Comparison of ENCODE assay signal across 23 mouse cellular contexts in genomic region chr4:75965810-75966209, GRCm38 (mm10).
DNase-seq lines count a peak whose midpoint lies in the region; ATAC-seq and TF ChIP-seq lines count a peak whose summit lies in the region.
"Had no signal": no experiment of that assay in that cellular context is flagged by ENCODE, and none has a peak within 500 bp of the region (broad histone marks: within the 10 kb centered on the region; RNA-seq: fewer than 3 reads in every experiment).

No protein-coding gene starts in this region.

- 0 out of 2 replicates have a peak, but pooled peaks cover 3% of the 10 kb centered on the region for H3K36me3 ChIP-seq in embryonic facial prominence, embryonic 14.5 days (ENCODE audit: control insufficient read depth, insufficient read depth, low read length)
- no peaks in the 10 kb centered on the region for H3K36me3 ChIP-seq in embryonic facial prominence, embryonic 10.5 days (replicated peaks)
- H3K36me3 ChIP-seq in lung, embryonic 15.5 days, result no peaks in the 10 kb centered on the region
- no peaks in the 10 kb centered on the region for H3K36me3 ChIP-seq in midbrain, embryonic 10.5 days
- H3K36me3 ChIP-seq: embryonic facial prominence, embryonic 12.5 days; forebrain, embryonic 12.5 days; forebrain, embryonic 15.5 days; heart, embryonic 12.5 days; heart, embryonic 15.5 days had no signal

- ATAC-seq in embryonic facial prominence, embryonic 14.5 days (ENCODE audit: low read depth), result 0 out of 2 replicates have a peak, but pooled peaks have one; percentile 30
- ATAC-seq in lung, embryonic 15.5 days (ENCODE audit: borderline replicate concordance, extremely low read depth, low FRiP score, low TSS enrichment), result peak; percentile 28; the same call in 1 of the 2 replicates
- ATAC-seq: activated CD4-positive, CD25-positive, alpha-beta regulatory T cell, adult 4 months; hindbrain, postnatal 0 days had no signal

- no peaks in the 10 kb centered on the region for H3K9me3 ChIP-seq in embryonic facial prominence, embryonic 14.5 days (ENCODE audit: control insufficient read depth, low read length)
- H3K9me3 ChIP-seq in embryonic facial prominence, embryonic 10.5 days, result no peaks in the 10 kb centered on the region
- no peaks in the 10 kb centered on the region for H3K9me3 ChIP-seq in lung, embryonic 15.5 days
- no peaks in the 10 kb centered on the region for H3K9me3 ChIP-seq in midbrain, embryonic 10.5 days (replicated peaks)
- H3K9me3 ChIP-seq: embryonic facial prominence, embryonic 12.5 days; forebrain, embryonic 12.5 days; forebrain, embryonic 15.5 days; heart, embryonic 12.5 days; heart, embryonic 15.5 days had no signal

- no peak for TF ChIP-seq POLR2A in lung, adult 2 months (IDR thresholded peaks at IDR 0.05; ENCODE audit: borderline replicate concordance, extremely low read depth, low read depth, low read length)

- no peaks in the 10 kb centered on the region for H3K27me3 ChIP-seq in embryonic facial prominence, embryonic 14.5 days (replicated peaks; ENCODE audit: control insufficient read depth, insufficient read depth, low read length)
- no peaks in the 10 kb centered on the region for H3K27me3 ChIP-seq in embryonic facial prominence, embryonic 10.5 days (replicated peaks; ENCODE audit: low read depth, poor library complexity, severe bottlenecking)
- no peaks in the 10 kb centered on the region for H3K27me3 ChIP-seq in lung, embryonic 15.5 days
- no peaks in the 10 kb centered on the region for H3K27me3 ChIP-seq in midbrain, embryonic 10.5 days (ENCODE audit: low read depth, poor library complexity, severe bottlenecking)
- H3K27me3 ChIP-seq: embryonic facial prominence, embryonic 12.5 days; forebrain, embryonic 12.5 days; forebrain, embryonic 15.5 days; heart, embryonic 12.5 days; heart, embryonic 15.5 days had no signal

- no peak overlapping the region for H3K4me2 ChIP-seq in embryonic facial prominence, embryonic 14.5 days (ENCODE audit: low read depth, low read length)
- H3K4me2 ChIP-seq in lung, embryonic 15.5 days, result no peak overlapping the region
- H3K4me2 ChIP-seq: embryonic facial prominence, embryonic 12.5 days; forebrain, embryonic 12.5 days; forebrain, embryonic 15.5 days; heart, embryonic 12.5 days; heart, embryonic 15.5 days; hindbrain, embryonic 14.5 days had no signal

- DNase-seq in embryonic facial prominence, embryonic 14.5 days (ENCODE audit: low spot score), result peak; percentile 40
- no peak for DNase-seq in embryonic facial prominence, embryonic 10.5 days (ENCODE audit: low spot score)
- no peak for DNase-seq in lung, adult 2 months
- DNase-seq in lung, postnatal 25 days (ENCODE audit: low spot score), result peak; percentile 32
- no peak for DNase-seq in midbrain, embryonic 10.5 days (ENCODE audit: low spot score)
- DNase-seq: adrenal gland, postnatal 10 days; adrenal gland, postnatal 36 days; cerebellum, adult 18-20 months; cerebellum, adult 9-10 months; gastrocnemius, postnatal 25 days; heart, adult 18-20 months; heart, postnatal 10 days; heart, postnatal 4 days had no signal

- TF ChIP-seq CTCF in lung, adult 2 months (IDR thresholded peaks at IDR 0.05; ENCODE audit: insufficient read depth, low read length), result no peak

- H3K9ac ChIP-seq in embryonic facial prominence, embryonic 14.5 days (ENCODE audit: low read depth, low read length), result no peak overlapping the region
- H3K9ac ChIP-seq in lung, embryonic 15.5 days, result no peak overlapping the region
- H3K9ac ChIP-seq: embryonic facial prominence, embryonic 12.5 days; forebrain, embryonic 12.5 days; forebrain, embryonic 15.5 days; heart, embryonic 12.5 days; heart, embryonic 15.5 days; hindbrain, embryonic 14.5 days had no signal

- 77% methylated on average over 3 of the region's 3 CpGs for WGBS in embryonic facial prominence, embryonic 14.5 days
- WGBS in embryonic facial prominence, embryonic 10.5 days, result 87% methylated on average over 3 of the region's 3 CpGs
- WGBS in lung, embryonic 15.5 days, result 48% methylated on average over 3 of the region's 3 CpGs
- 49% methylated on average over 3 of the region's 3 CpGs for WGBS in lung, adult 2 months
- 82% methylated on average over 3 of the region's 3 CpGs for WGBS in midbrain, embryonic 10.5 days

- no peaks in the 10 kb centered on the region for H3K4me1 ChIP-seq in embryonic facial prominence, embryonic 14.5 days (ENCODE audit: control insufficient read depth, insufficient read depth, low read length)
- no peaks in the 10 kb centered on the region for H3K4me1 ChIP-seq in embryonic facial prominence, embryonic 10.5 days
- 0 out of 2 replicates have a peak, but pooled peaks cover 11% of the 10 kb centered on the region for H3K4me1 ChIP-seq in lung, embryonic 15.5 days
- H3K4me1 ChIP-seq in lung, adult 2 months (ENCODE audit: control insufficient read depth, insufficient read depth, low read length), result peaks cover 2% of the 10 kb centered on the region; the same call in 1 of the 2 replicates
- H3K4me1 ChIP-seq in midbrain, embryonic 10.5 days, result no peaks in the 10 kb centered on the region
- H3K4me1 ChIP-seq: embryonic facial prominence, embryonic 12.5 days; forebrain, embryonic 12.5 days had no signal

- no peak overlapping the region for H3K27ac ChIP-seq in embryonic facial prominence, embryonic 14.5 days (replicated peaks; ENCODE audit: low read depth, low read length)
- H3K27ac ChIP-seq in embryonic facial prominence, embryonic 10.5 days (replicated peaks), result no peak overlapping the region
- H3K27ac ChIP-seq in lung, embryonic 15.5 days, result no peak overlapping the region
- H3K27ac ChIP-seq in midbrain, embryonic 10.5 days (replicated peaks), result no peak overlapping the region
- H3K27ac ChIP-seq: embryonic facial prominence, embryonic 12.5 days; forebrain, embryonic 12.5 days; forebrain, embryonic 15.5 days; heart, embryonic 15.5 days; hindbrain, embryonic 14.5 days; hindbrain, postnatal 0 days had no signal

- H3K4me3 ChIP-seq in embryonic facial prominence, embryonic 14.5 days (ENCODE audit: low read depth, low read length), result no peak overlapping the region
- H3K4me3 ChIP-seq in embryonic facial prominence, embryonic 10.5 days, result no peak overlapping the region
- no peak overlapping the region for H3K4me3 ChIP-seq in lung, embryonic 15.5 days
- H3K4me3 ChIP-seq in lung, adult 2 months (replicated peaks; ENCODE audit: extremely low read depth, low read depth, low read length), result no peak overlapping the region
- H3K4me3 ChIP-seq in midbrain, embryonic 10.5 days, result no peak overlapping the region
- H3K4me3 ChIP-seq: embryonic facial prominence, embryonic 12.5 days; erythroblast, embryonic 14.5 days; forebrain, embryonic 12.5 days; forebrain, embryonic 15.5 days; heart, embryonic 12.5 days; heart, embryonic 15.5 days had no signal

Comparison
In these comparisons a context has a peak if more than half of its experiments do, and no peak if none do; other contexts are left out.
1. DNase-seq: peak in embryonic facial prominence, embryonic 14.5 days (single experiment) and lung, postnatal 25 days (single experiment); none in embryonic facial prominence, embryonic 10.5 days (single experiment), lung, adult 2 months (single experiment) and midbrain, embryonic 10.5 days (single experiment).